Mouse (Mus musculus): ENCODE results near the gene Gss. TPM values are rescaled to one million over a fixed set of nuclear protein-coding genes. Genes with fewer than 3 reads are reported as not detected.

Gene Gss
- polyA plus RNA-seq, 1 experiment, result 85.3 TPM

DNA sequence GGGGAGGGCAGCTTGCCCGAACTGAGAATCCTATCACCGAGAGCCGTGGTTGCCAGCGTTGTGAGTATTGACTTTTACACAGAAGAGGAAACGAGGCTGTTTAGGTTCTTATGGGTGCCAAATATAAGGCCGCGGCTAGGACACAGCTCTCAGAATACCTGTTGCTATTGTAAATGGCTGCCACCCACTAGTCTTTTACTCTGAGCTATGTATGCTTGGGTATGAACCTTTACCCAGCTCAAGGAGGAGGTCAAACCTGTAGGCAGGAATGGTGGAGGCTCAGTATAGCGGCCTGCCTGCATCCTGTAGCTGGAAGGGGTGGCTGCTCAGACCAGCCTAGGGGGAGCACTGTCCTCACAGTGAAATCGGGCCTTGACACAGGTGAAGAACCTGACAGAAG, 35.5 kb upstream of the Gss start:
- Histone ChIP-seq H3K4me3 (ENCODE audit: low read depth, low read length) (no peak overlapping the region), H3K27ac (ENCODE audit: insufficient read depth, low read depth, low read length) (no peak overlapping the region), H3K4me1 (ENCODE audit: control insufficient read depth, insufficient read depth, insufficient read length, low read length) (peaks cover 25% of the 10 kb centered on the region), H3K36me3 (ENCODE audit: control insufficient read depth, insufficient read depth, low read length) (peaks cover 7% of the 10 kb centered on the region; the same call in 1 of the 2 replicates), H3K27me3 (ENCODE audit: control insufficient read depth, insufficient read depth, low read length) (no peaks in the 10 kb centered on the region)
- TF ChIP-seq POLR2A (IDR thresholded peaks at IDR 0.05; ENCODE audit: low read depth, low read length), result no peak
- TF ChIP-seq CTCF (IDR thresholded peaks at IDR 0.05; ENCODE audit: extremely low read depth, insufficient read length, insufficient replicate concordance, low read depth, low read length), result no peak
- 90% methylated on average over 9 of the region's 9 CpGs for WGBS

DNA sequence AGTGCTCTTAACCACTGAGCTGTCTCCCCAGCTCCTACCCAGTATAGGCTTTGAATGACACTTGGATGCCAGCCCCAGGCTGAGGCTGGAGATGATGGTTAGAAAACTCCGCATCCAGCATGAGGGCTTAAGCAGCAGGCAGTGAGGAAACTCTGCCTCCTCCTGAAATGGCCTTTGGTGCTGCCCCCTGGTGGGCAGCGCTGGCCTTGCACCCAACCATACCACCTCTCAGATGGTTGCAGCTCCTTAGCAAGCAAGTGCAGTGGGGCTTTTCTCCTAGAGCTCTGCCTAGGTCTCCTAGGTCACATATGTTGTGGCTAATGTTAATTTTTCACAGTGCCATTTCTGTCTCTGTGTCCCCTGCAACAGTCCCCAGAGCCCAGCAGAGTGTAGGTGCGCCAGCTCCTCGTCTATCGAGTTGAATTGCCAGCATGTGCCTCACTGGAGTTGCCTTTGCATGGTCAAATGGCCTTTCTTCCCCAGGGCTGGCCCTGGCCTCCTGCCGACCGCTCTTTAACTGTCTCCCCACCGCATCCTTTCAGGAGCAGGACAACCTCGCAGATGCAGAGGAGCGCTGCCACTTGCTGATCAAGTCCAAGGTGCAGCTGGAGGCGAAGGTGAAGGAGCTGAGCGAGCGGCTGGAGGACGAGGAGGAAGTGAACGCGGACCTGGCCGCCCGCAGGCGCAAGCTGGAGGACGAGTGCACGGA, 34.6 kb upstream of the Gss start:
- H3K4me3 ChIP-seq (ENCODE audit: low read depth, low read length), result no peak overlapping the region
- H3K36me3 ChIP-seq (ENCODE audit: control insufficient read depth, insufficient read depth, low read length), result 0 out of 2 replicates have a peak, but pooled peaks cover 2% of the 10 kb centered on the region
- TF ChIP-seq CTCF (IDR thresholded peaks at IDR 0.05; ENCODE audit: extremely low read depth, insufficient read length, insufficient replicate concordance, low read depth, low read length) (peak; percentile 99), POLR2A (IDR thresholded peaks at IDR 0.05; ENCODE audit: low read depth, low read length) (no peak)
- WGBS, result 47% methylated on average over 21 of the region's 21 CpGs
- no peaks in the 10 kb centered on the region for H3K27me3 ChIP-seq (ENCODE audit: control insufficient read depth, insufficient read depth, low read length)
- H3K27ac ChIP-seq (ENCODE audit: insufficient read depth, low read depth, low read length), result no peak overlapping the region
- peaks cover 25% of the 10 kb centered on the region for H3K4me1 ChIP-seq (ENCODE audit: control insufficient read depth, insufficient read depth, insufficient read length, low read length)

DNA sequence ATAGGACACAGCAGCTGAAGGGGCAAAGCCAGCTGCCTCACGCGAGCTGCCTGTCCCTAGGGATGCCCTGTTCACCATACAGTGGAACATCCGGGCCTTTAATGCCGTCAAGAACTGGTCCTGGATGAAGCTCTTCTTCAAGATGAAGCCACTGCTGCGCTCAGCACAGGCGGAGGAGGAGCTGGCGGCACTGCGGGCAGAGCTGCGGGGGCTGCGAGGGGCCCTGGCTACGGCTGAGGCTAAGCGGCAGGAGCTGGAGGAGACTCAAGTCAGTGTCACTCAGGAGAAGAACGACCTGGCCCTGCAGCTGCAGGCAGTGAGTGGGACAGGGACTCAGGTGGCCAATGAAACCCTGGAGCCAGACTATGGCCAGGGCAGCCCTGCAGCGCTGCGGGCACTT, 33.7 kb upstream of the Gss start:
- 0 out of 2 replicates have a peak, but pooled peaks cover 2% of the 10 kb centered on the region for H3K36me3 ChIP-seq (ENCODE audit: control insufficient read depth, insufficient read depth, low read length)
- H3K4me3 ChIP-seq (ENCODE audit: low read depth, low read length), result no peak overlapping the region
- WGBS, result 60% methylated on average over 15 of the region's 15 CpGs
- no peaks in the 10 kb centered on the region for H3K27me3 ChIP-seq (ENCODE audit: control insufficient read depth, insufficient read depth, low read length)
- H3K4me1 ChIP-seq (ENCODE audit: control insufficient read depth, insufficient read depth, insufficient read length, low read length), result peaks cover 25% of the 10 kb centered on the region
- TF ChIP-seq POLR2A (IDR thresholded peaks at IDR 0.05; ENCODE audit: low read depth, low read length) (no peak), CTCF (IDR thresholded peaks at IDR 0.05; ENCODE audit: extremely low read depth, insufficient read length, insufficient replicate concordance, low read depth, low read length) (no peak)
- no peak overlapping the region for H3K27ac ChIP-seq (ENCODE audit: insufficient read depth, low read depth, low read length)

DNA sequence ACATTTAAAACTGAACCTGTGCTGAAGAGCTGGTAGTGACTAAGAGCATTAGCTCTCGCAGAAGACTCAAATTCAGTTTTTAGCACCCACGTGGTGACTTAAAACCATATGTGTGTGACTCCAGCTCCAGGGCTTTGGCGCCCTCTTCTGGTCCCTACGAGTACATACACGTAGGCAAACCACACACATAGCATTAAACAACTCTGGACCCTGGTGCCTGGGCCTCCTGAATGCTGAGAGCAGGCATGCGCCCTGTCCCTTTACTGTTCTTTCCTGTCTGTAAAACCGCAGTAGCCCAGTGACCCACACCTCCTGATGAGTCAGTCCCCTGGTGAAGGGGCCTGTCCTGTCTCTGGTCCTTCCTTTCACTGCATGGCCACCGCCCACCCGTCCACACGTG, 32.1 kb upstream of the Gss start:
- H3K4me3 ChIP-seq (ENCODE audit: low read depth, low read length), result no peak overlapping the region
- 43% methylated on average over 10 of the region's 10 CpGs for WGBS
- H3K4me1 ChIP-seq (ENCODE audit: control insufficient read depth, insufficient read depth, insufficient read length, low read length), result peaks cover 24% of the 10 kb centered on the region
- TF ChIP-seq CTCF (IDR thresholded peaks at IDR 0.05; ENCODE audit: extremely low read depth, insufficient read length, insufficient replicate concordance, low read depth, low read length) (peak; percentile 67; the same call in 1 of the 2 replicates), POLR2A (IDR thresholded peaks at IDR 0.05; ENCODE audit: low read depth, low read length) (no peak)
- H3K27me3 ChIP-seq (ENCODE audit: control insufficient read depth, insufficient read depth, low read length), result no peaks in the 10 kb centered on the region
- H3K36me3 ChIP-seq (ENCODE audit: control insufficient read depth, insufficient read depth, low read length), result no peaks in the 10 kb centered on the region
- no peak overlapping the region for H3K27ac ChIP-seq (ENCODE audit: insufficient read depth, low read depth, low read length)

DNA sequence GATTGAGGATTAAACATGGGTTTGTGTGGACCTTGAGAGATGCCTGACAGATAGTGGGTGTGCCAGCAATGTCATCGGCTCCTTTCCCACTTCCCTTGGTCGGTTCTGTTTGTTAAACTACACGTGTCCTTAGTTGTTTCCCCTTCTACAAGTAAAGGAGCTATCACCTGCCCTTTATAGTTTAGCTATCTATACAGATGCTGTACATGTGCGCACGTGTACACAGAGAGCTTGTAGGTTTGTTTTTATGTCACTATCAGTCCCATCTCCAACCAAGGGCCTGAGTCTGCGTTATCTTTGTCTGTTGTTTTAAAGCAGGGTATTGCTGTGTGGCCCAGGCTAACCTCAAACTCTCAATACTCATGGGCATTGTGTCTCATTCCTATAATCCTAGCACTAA, 31.4 kb upstream of the Gss start:
- no peak for TF ChIP-seq POLR2A (IDR thresholded peaks at IDR 0.05; ENCODE audit: low read depth, low read length)
- TF ChIP-seq CTCF (IDR thresholded peaks at IDR 0.05; ENCODE audit: extremely low read depth, insufficient read length, insufficient replicate concordance, low read depth, low read length), result no peak
- no peak overlapping the region for H3K4me3 ChIP-seq (ENCODE audit: low read depth, low read length)
- peaks cover 17% of the 10 kb centered on the region for H3K4me1 ChIP-seq (ENCODE audit: control insufficient read depth, insufficient read depth, insufficient read length, low read length)
- no peaks in the 10 kb centered on the region for H3K27me3 ChIP-seq (ENCODE audit: control insufficient read depth, insufficient read depth, low read length)
- 72% methylated on average over 6 of the region's 6 CpGs for WGBS
- H3K27ac ChIP-seq (ENCODE audit: insufficient read depth, low read depth, low read length), result no peak overlapping the region
- H3K36me3 ChIP-seq (ENCODE audit: control insufficient read depth, insufficient read depth, low read length), result no peaks in the 10 kb centered on the region

DNA sequence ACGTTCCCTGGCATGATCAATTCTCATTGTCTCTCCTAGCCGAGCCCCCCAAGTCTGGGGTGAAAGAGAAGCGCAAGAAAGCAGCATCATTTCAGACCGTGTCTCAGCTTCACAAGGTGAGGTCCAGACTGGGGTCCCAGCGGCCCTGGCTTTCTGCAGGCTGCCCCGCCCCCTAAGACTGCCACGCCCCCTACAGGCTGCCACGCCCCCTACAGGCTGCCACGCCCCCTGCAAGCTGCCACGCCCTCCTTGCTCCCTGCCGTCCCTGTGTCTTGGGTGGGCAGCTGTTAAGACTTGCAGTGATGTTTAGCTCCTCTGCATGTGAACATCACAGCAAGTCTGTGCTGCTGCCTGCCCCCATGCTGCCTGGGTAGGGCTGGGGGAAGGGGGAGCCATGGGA, 30.0 kb upstream of the Gss start:
- no peak overlapping the region for H3K4me3 ChIP-seq (ENCODE audit: low read depth, low read length)
- 27% methylated on average over 11 of the region's 11 CpGs for WGBS
- no peak overlapping the region for H3K27ac ChIP-seq (ENCODE audit: insufficient read depth, low read depth, low read length)

DNA sequence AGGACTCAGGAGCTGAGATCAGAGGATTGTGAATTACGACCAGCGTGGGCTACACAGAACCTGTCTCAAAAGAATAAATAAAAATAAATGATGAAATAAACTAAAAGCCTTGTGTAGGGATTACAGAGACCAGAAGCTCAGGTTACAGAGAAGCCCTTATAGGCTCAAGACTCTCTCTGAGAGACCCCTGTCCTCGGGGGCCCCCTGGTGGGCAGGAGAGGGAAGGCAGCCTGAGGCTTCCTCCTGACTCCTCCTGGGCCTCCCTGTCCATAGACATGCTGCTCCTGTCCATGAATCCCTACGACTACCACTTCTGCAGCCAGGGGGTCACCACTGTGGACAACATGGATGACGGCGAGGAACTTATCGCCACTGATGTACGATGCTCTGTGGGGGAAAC, 27.2 kb upstream of the Gss start:
- TF ChIP-seq CTCF (IDR thresholded peaks at IDR 0.05; ENCODE audit: extremely low read depth, insufficient read length, insufficient replicate concordance, low read depth, low read length) (peak; percentile 98), POLR2A (IDR thresholded peaks at IDR 0.05; ENCODE audit: low read depth, low read length) (no peak)
- Histone ChIP-seq H3K27me3 (ENCODE audit: control insufficient read depth, insufficient read depth, low read length) (no peaks in the 10 kb centered on the region), H3K4me3 (ENCODE audit: low read depth, low read length) (no peak overlapping the region), H3K27ac (ENCODE audit: insufficient read depth, low read depth, low read length) (no peak overlapping the region), H3K4me1 (ENCODE audit: control insufficient read depth, insufficient read depth, insufficient read length, low read length) (no peaks in the 10 kb centered on the region), H3K36me3 (ENCODE audit: control insufficient read depth, insufficient read depth, low read length) (no peaks in the 10 kb centered on the region)
- WGBS, result 16% methylated on average over 8 of the region's 8 CpGs

More for the DNA sequence above, 30.0 kb upstream of the Gss start:
- Histone ChIP-seq H3K27me3 (ENCODE audit: control insufficient read depth, insufficient read depth, low read length) (no peaks in the 10 kb centered on the region), H3K4me1 (ENCODE audit: control insufficient read depth, insufficient read depth, insufficient read length, low read length) (peaks cover 14% of the 10 kb centered on the region), H3K36me3 (ENCODE audit: control insufficient read depth, insufficient read depth, low read length) (no peaks in the 10 kb centered on the region)
- TF ChIP-seq POLR2A (IDR thresholded peaks at IDR 0.05; ENCODE audit: low read depth, low read length) (no peak), CTCF (IDR thresholded peaks at IDR 0.05; ENCODE audit: extremely low read depth, insufficient read length, insufficient replicate concordance, low read depth, low read length) (no peak)

Data from small intestine, adult 2 months (tissue).